Mouse (Mus musculus) megakaryocyte, adult 5-6 weeks (primary cell): ENCODE data around the gene Gm5797. TPM values are rescaled to one million over a fixed set of nuclear protein-coding genes. Genes with fewer than 3 reads are reported as not detected.
"Not testable (repeated sequence)": the region's sequence is repeated elsewhere in the genome, so short reads cannot be mapped to it uniquely, and the experiment has no call there.

Experiments used
- ATAC-seq: 2 replicates; pipeline ENCODE4 v1.8.0; 2016; ENCODE audit warnings: mild to moderate bottlenecking, inconsistent platforms; ENCODE audit not compliant: poor library complexity, severe bottlenecking
- total RNA-seq, 2 experiments: library from RNA; stranded (forward) in 1 of 2; stranded (reverse) in 1 of 2; fragments of 153-499, 151-499 nt in 1 of 2; fragments of 221-1000, 200-1000 nt in 1 of 2; gene quantifications; 2 replicates each; pipeline versions ENCODE4 v1.2.3 to v1.2.4; 2015 to 2017

Gm5797 gene
- total RNA-seq (2015) (not detected in 2 replicates), total RNA-seq (2017) (not detected in 2 replicates)

DNA sequence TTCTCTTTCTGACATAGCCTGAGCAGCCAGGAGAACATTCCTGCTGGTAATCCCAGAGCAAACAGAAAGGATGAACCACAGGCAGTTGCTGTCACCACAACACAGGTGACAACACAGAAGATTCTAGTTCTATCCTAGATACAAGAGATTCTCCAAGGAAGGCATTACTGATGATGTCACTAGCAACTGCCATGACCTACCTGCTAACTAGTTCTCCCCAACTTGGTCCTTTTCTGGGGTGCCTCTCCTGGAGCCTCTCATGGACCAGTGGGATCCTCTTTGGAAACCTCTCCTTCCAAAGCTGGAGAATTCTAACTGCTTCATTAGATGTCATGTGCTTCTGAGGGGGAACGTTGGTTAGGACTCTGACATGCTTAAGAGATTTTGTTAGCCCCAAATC, at the start of gene Gm5797:
Gm5797 (minus strand) TSS at position 101 of the 400 bp plus-strand sequence.
- not testable (repeated sequence) for ATAC-seq

DNA sequence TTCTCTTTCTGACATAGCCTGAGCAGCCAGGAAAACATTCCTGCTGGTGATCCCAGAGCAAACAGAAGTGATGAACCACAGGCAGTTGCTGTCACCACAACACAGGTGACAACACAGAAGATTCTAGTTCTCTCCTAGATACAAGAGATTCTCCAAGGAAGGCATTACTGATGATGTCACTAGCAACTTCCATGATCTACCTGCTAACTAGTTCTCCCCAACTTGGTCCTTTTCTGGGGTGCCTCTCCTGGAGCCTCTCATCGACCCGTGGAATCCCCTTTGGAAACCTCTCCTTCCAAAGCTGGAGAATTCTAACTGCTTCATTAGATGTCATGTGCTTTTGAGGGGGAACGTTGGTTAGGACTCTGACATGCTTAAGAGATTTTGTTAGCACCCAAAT, 32.8 kb upstream of the Gm5797 start, which contains the start of gene Gm8374:
Gm8374 (minus strand) TSS at position 101 of the 400 bp plus-strand sequence.
- ATAC-seq = not testable (repeated sequence)

DNA sequence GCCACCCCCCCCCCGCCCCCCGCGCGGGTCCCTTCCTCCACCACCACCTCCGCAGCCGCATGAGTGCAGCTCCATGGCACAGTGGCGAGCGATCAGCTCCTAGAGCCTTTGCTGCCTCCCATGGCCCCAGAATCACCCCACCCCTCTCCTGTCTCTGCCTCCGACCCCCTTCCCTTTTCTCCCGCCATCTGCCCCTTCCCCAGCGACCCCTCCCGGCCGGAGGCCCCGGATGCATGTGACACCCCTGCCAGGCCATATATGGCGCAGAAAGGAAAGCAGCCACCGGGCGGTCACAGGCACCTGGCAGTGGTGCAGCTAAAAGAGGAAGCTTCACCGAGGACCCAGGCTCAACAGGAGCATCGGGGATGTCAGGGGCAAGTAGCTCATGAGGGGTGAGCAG, 17.1 kb downstream of the Gm5797 start:
- ATAC-seq = not testable (repeated sequence)

DNA sequence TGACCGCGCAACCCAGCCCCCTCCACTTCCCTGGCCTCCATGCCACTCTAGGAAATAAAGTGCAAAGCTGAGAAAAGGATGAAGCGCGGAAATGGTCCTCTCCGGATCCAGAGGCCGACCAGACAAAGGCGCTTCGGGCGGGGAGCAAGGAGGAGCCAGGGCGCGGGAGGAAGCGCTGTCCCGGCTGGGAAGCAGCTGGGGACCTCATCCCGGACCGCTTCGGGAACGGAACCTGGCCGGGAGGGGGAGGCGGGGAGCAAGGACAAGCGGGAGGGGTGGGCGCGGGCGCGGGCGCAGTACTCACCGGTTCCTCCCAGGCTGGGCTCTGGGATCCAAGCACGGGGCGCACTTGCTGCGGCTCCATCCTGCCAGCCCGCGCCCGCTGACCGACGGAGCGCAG, 17.5 kb downstream of the Gm5797 start, which contains the start of gene Gm3739:
Gm3739 (minus strand) TSS at position 389 of the 400 bp plus-strand sequence.
- ATAC-seq = not testable (repeated sequence)

Other genes starting within 250 kb of the Gm5797 start
- gene Gm3696, start 231.8 kb downstream of the Gm5797 start, total RNA-seq (2015) = not detected in 2 replicates
- not detected in 2 replicates for gene Gm3696, start 231.8 kb downstream of the Gm5797 start, total RNA-seq (2017)
- gene Gm6676, start 207.0 kb downstream of the Gm5797 start, total RNA-seq (2015) = not detected in 2 replicates
- not detected in 2 replicates for gene Gm6676, start 207.0 kb downstream of the Gm5797 start, total RNA-seq (2017)
- gene Gm3512, start 157.9 kb downstream of the Gm5797 start, total RNA-seq (2015) = 0.20 TPM in 1 of 2 replicates, not detected in the other
- not detected in 2 replicates for gene Gm3512, start 157.9 kb downstream of the Gm5797 start, total RNA-seq (2017)
- not detected in 2 replicates for gene Gm16434, start 137.9 kb downstream of the Gm5797 start, total RNA-seq (2015)
- not detected in 2 replicates for gene Gm16434, start 137.9 kb downstream of the Gm5797 start, total RNA-seq (2017)
- not detected in 2 replicates for gene Gm3727, start 67.7 kb downstream of the Gm5797 start, total RNA-seq (2015)
- not detected in 2 replicates for gene Gm3727, start 67.7 kb downstream of the Gm5797 start, total RNA-seq (2017)
- gene Gm3739, start 17.3 kb downstream of the Gm5797 start, total RNA-seq (2015) = not detected in 2 replicates
- gene Gm3739, start 17.3 kb downstream of the Gm5797 start, total RNA-seq (2017) = not detected in 2 replicates
- not detected in 2 replicates for gene Gm8374, start 32.7 kb upstream of the Gm5797 start, total RNA-seq (2015)
- not detected in 2 replicates for gene Gm8374, start 32.7 kb upstream of the Gm5797 start, total RNA-seq (2017)
- gene Gm3755, start 118.5 kb upstream of the Gm5797 start, total RNA-seq (2015) = not detected in 2 replicates
- not detected in 2 replicates for gene Gm3755, start 118.5 kb upstream of the Gm5797 start, total RNA-seq (2017)
- not detected in 2 replicates for gene Gm3752, start 151.4 kb upstream of the Gm5797 start, total RNA-seq (2015)
- gene Gm3752, start 151.4 kb upstream of the Gm5797 start, total RNA-seq (2017) = not detected in 2 replicates
- gene Gm3558, start 236.2 kb upstream of the Gm5797 start, total RNA-seq (2015) = not detected in 2 replicates
- gene Gm3558, start 236.2 kb upstream of the Gm5797 start, total RNA-seq (2017) = not detected in 2 replicates